Mouse (Mus musculus): Measurements from ENCODE around the gene Abhd14b.

DNA sequence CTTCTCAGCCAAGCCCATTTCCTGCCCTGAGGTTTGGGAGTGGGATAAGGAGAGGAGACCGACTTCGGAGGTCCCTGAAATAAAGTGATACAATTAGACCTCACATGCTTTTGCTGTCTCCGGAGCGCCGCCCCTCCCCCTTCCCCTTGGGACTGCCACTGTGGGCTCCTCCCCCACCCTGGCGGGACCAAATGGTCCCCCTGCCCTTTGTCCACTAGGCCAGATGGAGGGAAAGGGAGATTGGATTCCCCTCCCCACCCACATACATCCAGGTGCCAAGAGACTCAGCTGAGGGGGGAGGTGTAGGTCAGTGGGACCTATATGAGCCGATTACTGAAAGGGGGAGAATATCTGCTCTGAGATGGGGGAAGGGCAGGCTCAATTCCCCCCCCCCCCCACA lies 5.6 kb downstream of the Abhd14b start:
- TF ChIP-seq CTCF (conservative IDR thresholded peaks at IDR 0.05; ENCODE audit: insufficient read depth, insufficient read length, low read depth, low read length), result no peak
- no peak for TF ChIP-seq POLR2A (IDR thresholded peaks at IDR 0.05; ENCODE audit: low read depth, low read length)
